Mouse (Mus musculus) stomach, postnatal 0 days (tissue): ENCODE measurements around the gene Ms4a4c.

ENCODE experiments used
- CTCF ChIP-seq: IDR thresholded peaks from 2 replicates; pipeline ENCODE4 v1.5.1; 2016; ENCODE audit warnings: antibody characterized with exemption, low read depth, mild to moderate bottlenecking, moderate library complexity
- EP300 ChIP-seq: optimal IDR thresholded peaks from 2 replicates; pipeline ENCODE3; 2016; ENCODE audit warnings: antibody characterized with exemption

DNA sequence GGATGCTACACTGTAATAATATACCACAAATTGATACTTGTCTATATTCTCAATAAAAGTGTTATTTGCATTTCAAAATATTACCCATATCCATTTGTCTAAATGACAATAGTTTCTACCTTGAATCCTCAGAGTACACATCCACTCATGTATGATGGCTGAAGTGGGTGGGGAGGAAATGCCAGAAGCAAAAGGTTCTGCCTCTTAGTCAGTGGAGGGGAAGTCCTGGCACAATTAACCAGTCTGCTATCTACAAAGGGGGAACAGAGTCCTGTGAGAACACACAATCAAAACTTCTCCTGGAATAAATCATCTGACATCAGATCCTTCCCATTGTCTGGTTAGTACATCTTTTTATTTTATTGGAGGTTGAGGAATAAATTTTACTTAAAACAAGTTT lies 2.9 kb downstream of the Ms4a4c start:
- TF ChIP-seq CTCF = no peak
- TF ChIP-seq EP300 = no peak
